Mouse (Mus musculus): ENCODE data around the gene Pacs1. TPM values are rescaled to one million over a fixed set of nuclear protein-coding genes. Genes with fewer than 3 reads are reported as not detected.

Pacs1 gene
- polyA plus RNA-seq (2011; ENCODE audit: insufficient read length, low read depth, missing spikeins) = 23.3 and 23.5 TPM in 2 replicates

DNA sequence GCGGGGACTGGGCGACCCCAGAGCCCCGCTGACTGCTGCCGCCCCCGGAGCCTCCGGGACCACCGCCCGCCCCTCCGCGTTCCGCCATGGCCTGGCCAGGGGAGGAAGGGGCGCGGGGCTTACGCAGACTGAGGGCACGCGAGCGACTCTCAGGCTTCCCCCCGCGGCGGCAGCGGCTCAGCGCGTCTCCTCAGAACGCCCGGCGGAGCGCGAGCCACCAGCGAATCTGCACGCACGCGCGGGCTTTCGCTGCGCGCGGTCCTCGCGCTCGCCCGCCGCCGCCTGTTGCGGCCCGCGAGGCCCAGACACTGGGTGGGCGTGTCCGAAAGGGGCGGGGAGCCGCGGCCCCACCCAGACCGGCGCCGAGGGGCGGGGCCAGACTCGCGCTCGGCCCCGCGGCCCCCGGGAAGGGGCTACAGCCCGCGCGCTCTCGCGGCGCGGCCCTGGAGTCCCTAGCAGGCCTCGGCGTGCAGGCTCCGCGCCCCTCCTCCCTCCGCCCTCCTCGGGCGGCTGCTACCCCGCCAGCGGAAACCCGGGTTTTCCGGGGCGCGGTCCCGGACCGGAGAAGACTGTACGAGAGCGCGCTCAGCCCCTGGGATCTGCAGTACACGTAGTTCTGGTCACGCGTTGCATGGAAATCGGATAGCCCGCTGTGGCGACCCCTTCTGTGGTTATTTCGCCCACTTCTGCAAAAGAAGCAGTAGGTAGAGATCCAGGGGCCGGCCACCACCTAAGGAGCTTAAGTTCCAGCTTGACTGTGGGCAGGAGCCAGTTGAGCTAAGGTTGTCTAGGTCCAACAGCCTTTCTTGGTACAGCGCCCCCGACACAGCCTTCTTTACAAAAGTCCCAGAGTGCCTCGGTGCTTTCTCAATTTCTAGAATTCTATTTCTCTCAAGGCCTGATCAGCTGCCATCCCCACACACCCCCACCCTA, at the start of gene Pacs1:
Gene Pacs1 (minus strand): TSS at position 319 of the 933 bp plus-strand sequence.
- peaks cover 3% of the 10 kb centered on the region; the same call in 1 of the 2 replicates for H3K4me1 ChIP-seq (ENCODE audit: control insufficient read depth, insufficient read depth, low read length)
- peak within 1 kb of the TSS; percentile 84 for H3K27ac ChIP-seq (ENCODE audit: insufficient read depth, low read length)
- peak within 1 kb of the TSS; percentile 56 for H3K4me3 ChIP-seq (ENCODE audit: insufficient read depth, low read length)
- TF ChIP-seq POLR2A (IDR thresholded peaks at IDR 0.05; ENCODE audit: low read depth, low read length) (peak; percentile 80), CTCF (IDR thresholded peaks at IDR 0.05; ENCODE audit: borderline replicate concordance, insufficient read depth, low read length) (no peak)

DNA sequence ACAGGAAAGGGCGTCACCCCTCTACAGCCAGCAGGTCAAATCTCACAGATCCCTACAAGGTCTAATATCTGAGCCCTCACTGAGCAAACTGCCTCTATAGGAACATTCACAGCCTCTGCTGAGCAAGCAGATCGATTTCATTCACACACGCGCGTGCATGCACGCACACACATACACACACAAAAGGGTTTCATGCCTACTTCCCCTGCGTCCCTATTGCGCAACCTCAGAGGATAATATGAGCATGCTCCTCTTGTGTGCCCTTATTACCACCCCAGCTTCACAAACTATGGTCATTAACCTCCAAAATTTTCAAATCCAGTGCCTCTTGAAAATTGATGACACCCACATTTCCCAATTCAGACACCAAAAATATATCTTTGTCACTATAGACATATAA, 40.3 kb upstream of the Pacs1 start:
- no peak overlapping the region for H3K4me3 ChIP-seq (ENCODE audit: insufficient read depth, low read length)
- no peak for TF ChIP-seq CTCF (IDR thresholded peaks at IDR 0.05; ENCODE audit: borderline replicate concordance, insufficient read depth, low read length)
- no peak for TF ChIP-seq POLR2A (IDR thresholded peaks at IDR 0.05; ENCODE audit: low read depth, low read length)
- no peaks in the 10 kb centered on the region for H3K4me1 ChIP-seq (ENCODE audit: control insufficient read depth, insufficient read depth, low read length)
- H3K27ac ChIP-seq (ENCODE audit: insufficient read depth, low read length) = no peak overlapping the region

DNA sequence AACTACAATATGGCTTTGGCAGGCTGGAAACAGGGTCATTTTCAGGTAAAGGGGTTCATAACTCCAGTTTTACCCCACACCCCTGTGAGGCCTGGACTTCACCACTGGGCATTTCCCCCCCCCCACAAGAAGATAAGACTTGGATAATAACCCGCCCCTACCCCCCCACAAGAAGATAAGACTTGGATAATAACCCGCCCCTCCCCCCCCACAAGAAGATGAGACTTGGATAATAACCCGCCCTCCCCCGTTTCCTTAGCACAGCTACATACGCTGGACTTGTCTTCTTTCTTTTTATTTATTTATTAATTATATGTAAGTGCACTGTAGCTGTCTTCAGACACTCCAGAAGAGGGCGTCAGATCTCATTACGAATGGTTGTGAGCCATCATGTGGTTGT, 36.1 kb upstream of the Pacs1 start:
- TF ChIP-seq CTCF (IDR thresholded peaks at IDR 0.05; ENCODE audit: borderline replicate concordance, insufficient read depth, low read length) (no peak), POLR2A (IDR thresholded peaks at IDR 0.05; ENCODE audit: low read depth, low read length) (no peak)
- no peak overlapping the region for H3K27ac ChIP-seq (ENCODE audit: insufficient read depth, low read length)

DNA sequence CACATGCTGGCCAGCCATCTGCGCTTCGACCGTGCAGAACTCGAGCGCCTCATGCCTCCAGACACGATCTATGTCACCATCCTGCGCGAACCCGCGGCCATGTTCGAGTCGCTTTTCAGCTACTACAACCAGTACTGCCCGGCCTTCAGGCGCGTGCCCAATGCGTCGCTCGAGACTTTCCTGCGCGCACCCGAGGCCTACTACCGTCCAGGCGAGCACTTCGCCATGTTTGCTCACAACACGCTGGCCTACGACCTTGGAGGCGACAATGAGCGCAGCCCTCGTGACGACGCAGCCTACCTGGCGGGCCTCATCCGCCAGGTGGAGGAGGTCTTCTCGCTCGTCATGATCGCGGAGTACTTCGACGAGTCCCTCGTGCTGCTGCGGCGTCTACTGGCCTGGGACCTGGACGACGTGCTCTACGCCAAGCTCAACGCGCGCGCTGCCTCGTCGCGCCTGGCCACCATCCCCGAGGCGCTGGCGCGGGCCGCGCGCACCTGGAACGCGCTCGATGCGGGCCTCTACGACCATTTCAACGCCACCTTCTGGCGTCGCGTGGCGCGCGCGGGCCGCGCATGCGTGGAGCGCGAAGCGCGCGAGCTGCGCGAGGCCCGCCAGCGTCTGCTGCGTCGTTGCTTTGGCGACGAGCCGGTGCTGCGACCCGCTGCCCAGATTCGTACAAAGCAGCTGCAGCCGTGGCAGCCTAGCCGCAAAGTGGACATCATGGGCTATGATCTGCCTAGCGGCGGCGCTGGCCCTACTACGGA, 34.2 kb upstream of the Pacs1 start:
- Histone ChIP-seq H3K27ac (ENCODE audit: insufficient read depth, low read length) (no peak overlapping the region), H3K4me3 (ENCODE audit: insufficient read depth, low read length) (no peak overlapping the region), H3K4me1 (ENCODE audit: control insufficient read depth, insufficient read depth, low read length) (no peaks in the 10 kb centered on the region)
- no peak for TF ChIP-seq CTCF (IDR thresholded peaks at IDR 0.05; ENCODE audit: borderline replicate concordance, insufficient read depth, low read length)
- no peak for TF ChIP-seq POLR2A (IDR thresholded peaks at IDR 0.05; ENCODE audit: low read depth, low read length)

More for the DNA sequence above, 36.1 kb upstream of the Pacs1 start:
- H3K4me1 ChIP-seq (ENCODE audit: control insufficient read depth, insufficient read depth, low read length) = no peaks in the 10 kb centered on the region
- H3K4me3 ChIP-seq (ENCODE audit: insufficient read depth, low read length) = no peak overlapping the region

DNA sequence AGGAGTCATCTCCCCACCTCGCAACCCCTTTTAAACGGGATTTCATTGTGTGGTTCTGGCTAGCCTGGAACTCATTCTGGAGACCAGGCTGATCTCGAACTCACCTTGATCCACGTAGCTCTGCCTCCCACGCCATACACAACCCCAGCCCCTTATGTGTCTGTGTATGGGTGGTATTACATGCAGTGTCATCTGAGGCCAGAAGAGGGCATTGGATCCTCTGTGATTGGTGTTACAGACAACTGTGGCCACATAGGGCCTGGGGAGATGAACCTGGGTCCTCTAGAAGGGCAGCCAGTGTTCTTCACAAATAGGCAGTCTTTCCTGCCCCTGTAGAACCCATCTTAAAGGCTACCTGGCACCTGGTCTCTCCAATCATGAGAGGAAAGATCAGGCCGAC, 33.4 kb upstream of the Pacs1 start:
- TF ChIP-seq POLR2A (IDR thresholded peaks at IDR 0.05; ENCODE audit: low read depth, low read length) (no peak), CTCF (IDR thresholded peaks at IDR 0.05; ENCODE audit: borderline replicate concordance, insufficient read depth, low read length) (no peak)
- no peak overlapping the region for H3K27ac ChIP-seq (ENCODE audit: insufficient read depth, low read length)

DNA sequence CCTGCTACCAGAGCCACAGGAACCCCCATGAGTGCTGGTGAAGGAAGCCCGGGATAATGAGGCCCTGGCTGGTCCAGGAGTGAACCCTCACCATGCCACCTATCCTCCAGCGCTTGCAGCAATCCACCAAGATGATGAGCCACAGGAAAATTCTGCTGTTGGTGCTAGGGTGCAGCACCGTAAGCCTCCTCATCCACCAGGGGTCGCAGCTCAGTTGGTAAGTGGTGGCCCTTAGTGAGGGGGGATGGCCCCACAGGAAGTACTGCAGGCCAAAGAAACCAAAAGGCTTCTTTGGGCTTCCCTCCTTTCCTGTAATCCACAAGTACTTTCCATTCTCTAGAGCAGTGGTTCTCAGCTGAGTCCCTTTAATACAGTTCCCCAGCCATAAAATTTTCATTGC, 29.5 kb upstream of the Pacs1 start:
- Histone ChIP-seq H3K4me3 (ENCODE audit: insufficient read depth, low read length) (no peak overlapping the region), H3K27ac (ENCODE audit: insufficient read depth, low read length) (no peak overlapping the region), H3K4me1 (ENCODE audit: control insufficient read depth, insufficient read depth, low read length) (no peaks in the 10 kb centered on the region)
- TF ChIP-seq POLR2A (IDR thresholded peaks at IDR 0.05; ENCODE audit: low read depth, low read length) (no peak), CTCF (IDR thresholded peaks at IDR 0.05; ENCODE audit: borderline replicate concordance, insufficient read depth, low read length) (peak; percentile 83; the same call in 1 of the 2 replicates)

More for the DNA sequence above, 33.4 kb upstream of the Pacs1 start:
- H3K4me3 ChIP-seq (ENCODE audit: insufficient read depth, low read length) = no peak overlapping the region
- no peaks in the 10 kb centered on the region for H3K4me1 ChIP-seq (ENCODE audit: control insufficient read depth, insufficient read depth, low read length)

DNA sequence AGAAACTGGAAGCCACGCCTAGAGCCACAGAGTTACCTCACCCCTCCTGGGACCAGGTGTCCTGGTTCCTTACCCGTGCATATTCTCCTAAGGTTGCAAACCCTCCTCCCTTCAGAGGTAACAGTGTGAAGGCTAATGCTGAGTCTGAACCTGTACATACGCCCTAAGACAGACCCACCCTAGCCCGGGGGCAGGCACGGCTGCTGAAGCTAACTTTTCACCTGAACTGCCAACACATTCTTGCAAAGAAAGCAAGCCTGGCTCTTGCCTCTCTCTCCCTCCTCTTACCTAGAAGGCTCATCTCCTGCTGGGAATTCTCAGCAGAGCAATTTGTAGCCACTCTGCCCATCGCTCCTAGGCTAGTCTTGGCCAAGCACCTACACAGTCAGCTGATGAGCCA, 27.7 kb upstream of the Pacs1 start:
- Histone ChIP-seq H3K27ac (ENCODE audit: insufficient read depth, low read length) (no peak overlapping the region), H3K4me1 (ENCODE audit: control insufficient read depth, insufficient read depth, low read length) (no peaks in the 10 kb centered on the region), H3K4me3 (ENCODE audit: insufficient read depth, low read length) (no peak overlapping the region)
- no peak for TF ChIP-seq CTCF (IDR thresholded peaks at IDR 0.05; ENCODE audit: borderline replicate concordance, insufficient read depth, low read length)
- no peak for TF ChIP-seq POLR2A (IDR thresholded peaks at IDR 0.05; ENCODE audit: low read depth, low read length)

DNA sequence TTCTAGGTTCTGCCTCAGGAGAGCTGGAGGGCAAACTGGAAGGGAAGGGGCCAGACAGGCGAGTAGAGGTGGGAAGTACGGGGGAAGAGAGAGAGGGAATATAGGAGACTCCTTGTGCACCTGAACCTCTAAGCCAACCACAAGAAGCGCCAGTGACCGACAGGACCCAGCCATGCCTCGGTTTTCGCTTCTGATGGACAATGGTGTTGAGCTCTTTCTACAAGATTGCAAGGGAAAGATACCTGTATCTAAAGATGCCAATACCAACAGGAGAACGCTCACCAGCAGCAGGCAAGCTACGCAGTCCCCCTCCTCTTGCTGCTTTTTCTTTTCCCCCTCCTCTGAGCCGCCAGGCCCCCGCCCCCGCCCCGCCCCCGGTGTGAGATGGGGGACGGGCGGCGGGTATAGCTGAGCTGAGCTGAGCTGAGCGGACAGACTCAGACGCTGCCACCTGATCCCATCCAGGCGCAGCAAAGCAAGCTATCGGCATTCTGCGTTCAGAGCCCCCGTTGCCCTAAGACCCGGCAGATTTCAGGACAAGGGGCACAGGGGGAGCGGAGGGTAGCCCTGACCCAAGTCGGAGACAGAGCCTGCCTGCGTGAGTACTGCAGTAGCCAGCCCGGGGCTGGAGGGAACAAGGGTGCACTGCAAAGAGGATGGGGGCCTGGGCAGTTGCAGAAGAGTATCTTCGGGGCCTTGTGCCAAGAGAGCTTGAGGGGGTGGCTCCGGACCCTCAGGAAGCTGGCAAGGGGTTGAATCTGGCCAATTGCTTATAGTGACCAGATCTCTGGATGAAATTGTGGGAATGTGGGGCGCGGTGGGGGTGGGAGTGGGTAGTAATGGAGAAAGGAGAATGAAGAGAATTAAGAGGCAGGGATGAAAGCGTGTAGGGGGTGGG, 25.2 kb upstream of the Pacs1 start, which contains the start of gene Gal3st3:
Gene Gal3st3 (plus strand): TSS at position 429 of the 898 bp plus-strand sequence.
- Histone ChIP-seq H3K4me1 (ENCODE audit: control insufficient read depth, insufficient read depth, low read length) (no peaks in the 10 kb centered on the region), H3K27ac (ENCODE audit: insufficient read depth, low read length) (no peak within 1 kb of the TSS), H3K4me3 (ENCODE audit: insufficient read depth, low read length) (no peak within 1 kb of the TSS)
- TF ChIP-seq CTCF (IDR thresholded peaks at IDR 0.05; ENCODE audit: borderline replicate concordance, insufficient read depth, low read length) (no peak), POLR2A (IDR thresholded peaks at IDR 0.05; ENCODE audit: low read depth, low read length) (no peak)

DNA sequence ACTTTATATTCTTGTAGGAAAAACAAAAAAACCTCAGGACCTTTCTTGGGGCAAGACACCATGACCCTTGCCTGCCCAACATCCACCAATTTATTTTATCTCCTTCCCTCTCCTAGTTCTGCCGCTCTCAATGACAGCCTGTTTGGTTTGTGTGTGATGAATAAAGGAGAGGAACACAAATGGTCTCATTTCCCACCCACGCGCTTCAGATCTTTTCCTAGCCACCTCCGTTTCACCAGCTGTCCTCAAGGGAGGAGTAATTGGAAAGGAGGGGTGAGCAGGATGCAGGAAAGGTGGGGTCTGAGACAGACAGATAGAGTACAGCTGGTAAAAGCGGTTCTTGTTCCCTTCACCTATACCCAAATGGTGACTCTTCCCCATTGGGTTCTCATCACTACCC, 23.7 kb upstream of the Pacs1 start:
- Histone ChIP-seq H3K27ac (ENCODE audit: insufficient read depth, low read length) (no peak overlapping the region), H3K4me3 (ENCODE audit: insufficient read depth, low read length) (no peak overlapping the region), H3K4me1 (ENCODE audit: control insufficient read depth, insufficient read depth, low read length) (no peaks in the 10 kb centered on the region)
- TF ChIP-seq POLR2A (IDR thresholded peaks at IDR 0.05; ENCODE audit: low read depth, low read length) = no peak
- no peak for TF ChIP-seq CTCF (IDR thresholded peaks at IDR 0.05; ENCODE audit: borderline replicate concordance, insufficient read depth, low read length)

All from embryonic fibroblast, embryonic 13.5 days (primary cell).